Mouse (Mus musculus) kidney, adult 2 months (tissue): ENCODE measurements around the gene Specc1. TPM values are rescaled to one million over a fixed set of nuclear protein-coding genes. Genes with fewer than 3 reads are reported as not detected.
A peak's percentile ranks its signal among the peaks of the same experiment; 100 is the strongest.

Source experiments
- DNase-seq: peaks from one replicate; pipeline ENCODE4 v3.0.0; 2021
- H3K27ac ChIP-seq: fragments of 200-500 bp; 2 replicates; pipeline ENCODE4 v1.5.1; 2012; ENCODE audit warnings: low read depth, low read length, control low read depth, inconsistent platforms; ENCODE audit not compliant: insufficient read depth
- H3K27me3 ChIP-seq: fragments of 200-500 bp; replicated peaks from 2 replicates; pipeline ENCODE4 v1.6.1; 2012; ENCODE audit warnings: mild to moderate bottlenecking, moderate library complexity, low read length, inconsistent platforms; ENCODE audit not compliant: control insufficient read depth, insufficient read depth
- H3K36me3 ChIP-seq: fragments of 200-500 bp; 2 replicates; pipeline ENCODE4 v1.6.1; 2012; ENCODE audit warnings: mild to moderate bottlenecking, moderate library complexity, low read length, inconsistent platforms; ENCODE audit not compliant: control insufficient read depth, insufficient read depth
- H3K4me1 ChIP-seq: fragments of 200-500 bp; 2 replicates; pipeline ENCODE4 v1.6.1; 2011; ENCODE audit warnings: low read length; ENCODE audit not compliant: control insufficient read depth, insufficient read depth
- H3K4me3 ChIP-seq: fragments of 200-500 bp; 2 replicates; pipeline ENCODE4 v1.5.1; 2011; ENCODE audit warnings: mild to moderate bottlenecking, low read depth, low read length, control low read depth; ENCODE audit not compliant: insufficient read depth
- CTCF ChIP-seq: fragments of 200-500 bp; conservative IDR thresholded peaks from 2 replicates; pipeline ENCODE4 v1.5.1; 2011; ENCODE audit warnings: low read depth, mild to moderate bottlenecking, control low read depth, low read length, moderate library complexity, mixed read lengths; ENCODE audit not compliant: insufficient read depth, insufficient read length
- POLR2A ChIP-seq: fragments of 200-500 bp; IDR thresholded peaks from one replicate; pipeline ENCODE4 v1.6.1; 2011; ENCODE audit warnings: low read depth, low read length, control low read depth
- WGBS: fragments of 180-500 bp; shearing (Covaris S2); methylation state at CpG from one replicate; pipeline ENCODE4 v1.1.7; 2018; 5-methylcytosine and 5-hydroxymethylcytosine counted together
- polyA plus RNA-seq: library from polyadenylated mRNA; depleted of rRNA; stranded (reverse); fragments of >200 nt; gene quantifications from 2 replicates; pipeline ENCODE4 v1.2.3, GENCODE M21; 2012

Specc1 gene
- polyA plus RNA-seq, 1 experiment: 9.2 TPM

DNA sequence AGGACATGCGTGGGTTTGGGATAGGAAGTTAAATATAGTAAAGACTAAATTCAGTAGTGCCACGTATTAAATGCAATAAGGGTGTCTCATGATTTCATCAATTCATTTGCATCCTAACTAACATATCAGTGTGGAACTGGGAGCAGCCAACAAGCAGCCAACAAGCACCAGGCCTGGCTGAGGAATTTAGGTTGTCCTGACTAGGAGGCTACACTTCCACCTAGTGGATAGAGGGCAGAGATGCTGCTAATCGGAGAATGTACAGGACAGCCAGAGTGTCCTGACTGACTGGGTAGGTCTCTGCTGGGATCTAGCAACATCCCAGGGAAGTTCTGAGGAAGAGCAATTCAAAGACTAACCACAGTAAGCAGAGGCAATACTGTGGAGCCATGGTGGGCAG, 88.1 kb downstream of the Specc1 start:
- H3K36me3 ChIP-seq: no peaks in the 10 kb centered on the region
- no peaks in the 10 kb centered on the region for H3K4me1 ChIP-seq
- DNase-seq: peak; percentile 45
- TF ChIP-seq POLR2A: no peak
- peak; percentile 61 for TF ChIP-seq CTCF
- no peak overlapping the region for H3K27ac ChIP-seq
- WGBS: 48% methylated on average over 3 of the region's 3 CpGs
- H3K4me3 ChIP-seq: no peak overlapping the region
- H3K27me3 ChIP-seq: no peaks in the 10 kb centered on the region

DNA sequence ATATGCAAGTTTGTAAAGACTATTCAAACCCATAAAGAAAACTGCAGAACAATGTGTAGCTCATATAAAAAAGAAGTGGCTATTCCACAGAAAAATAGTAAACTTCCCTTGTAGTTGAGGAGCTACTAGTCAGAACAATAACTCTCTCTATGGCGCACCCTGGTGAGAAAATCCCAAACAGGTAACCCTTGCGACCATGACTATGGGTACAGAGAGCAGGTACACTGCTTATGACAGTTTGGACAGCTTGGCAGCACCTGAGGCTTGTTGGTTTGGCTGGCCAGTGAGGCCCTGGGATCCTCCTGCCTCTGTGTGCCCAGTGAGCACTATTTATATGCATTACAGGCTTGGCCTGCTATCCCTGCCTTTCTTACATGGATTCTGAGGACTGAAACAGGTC, 89.4 kb downstream of the Specc1 start:
- H3K27ac ChIP-seq: no peak overlapping the region
- WGBS: 62% methylated on average over 2 of the region's 2 CpGs

GRCm38 (mm10) chr11:62047817-62048640, 91.5 kb downstream of the Specc1 start:
- WGBS: 41% methylated on average over 9 of the region's 9 CpGs
- H3K27ac ChIP-seq: no peak overlapping the region
- DNase-seq: peak; percentile 82
- no peaks in the 10 kb centered on the region for H3K36me3 ChIP-seq
- H3K4me1 ChIP-seq: peaks cover 11% of the 10 kb centered on the region
- H3K4me3 ChIP-seq: no peak overlapping the region
- no peaks in the 10 kb centered on the region for H3K27me3 ChIP-seq
- peak; percentile 91 for TF ChIP-seq CTCF
- no peak for TF ChIP-seq POLR2A

More for the DNA sequence above, 89.4 kb downstream of the Specc1 start:
- DNase-seq: no peak
- Histone ChIP-seq H3K4me1 (peaks cover 11% of the 10 kb centered on the region), H3K4me3 (no peak overlapping the region), H3K36me3 (no peaks in the 10 kb centered on the region), H3K27me3 (no peaks in the 10 kb centered on the region)
- TF ChIP-seq POLR2A (no peak), CTCF (no peak)

DNA sequence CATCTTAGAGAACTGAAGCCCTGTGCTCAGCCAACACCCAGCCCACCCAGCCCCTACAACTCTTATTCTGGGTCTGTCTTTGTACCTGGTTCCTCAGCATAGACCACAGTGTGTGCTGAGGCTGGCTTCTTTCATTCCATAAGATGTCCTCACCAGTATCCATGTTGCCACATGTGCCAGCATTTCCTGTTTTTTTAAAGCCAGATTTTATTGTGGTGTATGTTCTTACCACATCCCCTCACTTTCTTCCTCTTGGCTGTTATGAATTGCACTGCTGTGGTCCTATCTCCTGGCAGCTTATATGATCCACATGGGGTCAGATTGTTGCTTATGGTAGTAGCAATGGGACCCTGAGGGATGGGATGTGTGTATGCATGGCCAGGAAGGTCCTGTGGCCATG, 92.6 kb downstream of the Specc1 start:
- Histone ChIP-seq H3K4me3 (no peak overlapping the region), H3K36me3 (no peaks in the 10 kb centered on the region), H3K27me3 (no peaks in the 10 kb centered on the region), H3K4me1 (peaks cover 11% of the 10 kb centered on the region), H3K27ac (no peak overlapping the region)
- DNase-seq: no peak
- TF ChIP-seq POLR2A: no peak
- TF ChIP-seq CTCF: no peak

DNA sequence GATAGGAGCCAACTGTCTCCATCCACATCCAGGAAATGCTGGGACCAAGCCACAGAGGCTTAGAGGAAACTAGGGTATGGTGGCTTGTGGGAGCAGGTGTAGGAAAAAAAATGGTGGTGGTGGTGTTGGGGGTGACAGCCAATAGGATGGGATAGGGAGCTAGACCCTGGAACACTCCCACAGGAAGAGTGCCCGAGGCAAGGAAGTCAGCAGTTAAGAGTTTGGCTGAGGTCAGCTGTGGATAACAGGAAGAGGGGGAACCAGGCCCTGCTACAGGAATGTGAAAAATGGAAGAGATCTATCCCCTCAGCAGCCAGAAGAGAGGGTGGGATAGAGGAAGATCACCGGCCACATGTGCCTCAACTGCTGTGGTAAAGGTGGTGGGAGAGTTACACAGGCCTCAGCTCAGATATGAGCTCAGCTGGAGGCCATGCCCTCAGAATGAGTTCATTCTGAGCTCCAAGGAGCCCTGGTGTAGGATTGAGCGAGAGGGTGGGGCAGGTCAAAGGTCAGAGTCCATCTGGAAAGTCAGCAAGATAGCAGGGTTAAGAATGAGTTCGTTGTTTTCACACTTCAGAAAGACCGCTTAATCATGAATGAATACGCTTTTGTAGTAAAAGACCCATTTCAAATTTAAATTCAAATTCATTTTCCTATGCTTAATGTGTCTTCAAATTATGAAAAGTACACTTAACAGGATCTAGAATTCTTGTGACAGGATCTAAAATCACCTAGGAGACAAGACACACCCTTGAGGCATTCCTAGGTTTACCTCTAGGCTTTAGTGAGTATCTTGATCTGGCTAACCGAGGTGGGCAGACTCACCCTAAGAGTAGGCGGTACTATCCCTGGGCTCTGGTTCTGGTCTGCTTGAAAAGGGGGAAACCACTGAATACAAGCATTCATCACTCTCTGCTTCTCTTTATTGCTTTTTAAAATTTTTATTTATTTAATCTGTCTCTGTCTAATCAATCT, 94.1 kb downstream of the Specc1 start:
- TF ChIP-seq CTCF (no peak), POLR2A (no peak)
- Histone ChIP-seq H3K36me3 (no peaks in the 10 kb centered on the region), H3K4me3 (no peak overlapping the region), H3K27ac (no peak overlapping the region), H3K27me3 (no peaks in the 10 kb centered on the region), H3K4me1 (peaks cover 11% of the 10 kb centered on the region)
- 56% methylated on average over 8 of the region's 8 CpGs for WGBS
- DNase-seq: peak; percentile 82

DNA sequence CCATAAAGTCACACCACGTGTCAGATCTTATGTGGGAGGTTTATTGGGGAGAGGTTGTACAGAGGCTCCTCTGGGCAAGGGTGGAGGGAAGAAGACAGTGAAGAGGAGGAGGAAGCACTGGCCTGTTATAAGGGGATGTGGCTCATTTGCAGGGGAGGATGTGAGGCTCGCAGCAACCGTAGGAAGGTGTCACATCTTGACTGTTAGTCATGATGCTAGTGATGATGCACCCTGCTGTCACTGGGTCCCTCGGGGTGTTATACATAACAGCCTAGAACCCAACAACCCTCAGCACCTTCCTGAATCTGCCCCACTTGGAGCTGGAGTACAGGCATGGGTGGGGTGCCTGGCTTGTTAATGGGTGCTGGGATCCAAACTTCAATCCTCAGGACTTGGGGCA, 94.9 kb downstream of the Specc1 start:
- no peaks in the 10 kb centered on the region for H3K27me3 ChIP-seq
- no peak for DNase-seq
- H3K4me1 ChIP-seq: peaks cover 11% of the 10 kb centered on the region
- 87% methylated on average over 4 of the region's 4 CpGs for WGBS
- no peak overlapping the region for H3K4me3 ChIP-seq
- no peaks in the 10 kb centered on the region for H3K36me3 ChIP-seq
- TF ChIP-seq CTCF (no peak), POLR2A (no peak)
- H3K27ac ChIP-seq: no peak overlapping the region

- H3K27ac ChIP-seq: no peak overlapping the region
These were observed 97.4 kb downstream of the Specc1 start for GRCm38 (mm10) chr11:62053928-62054327.

More at GRCm38 (mm10) chr11:62053928-62054327, 97.4 kb downstream of the Specc1 start:
- Histone ChIP-seq H3K4me3 (no peak overlapping the region), H3K4me1 (peaks cover 11% of the 10 kb centered on the region), H3K27me3 (no peaks in the 10 kb centered on the region), H3K36me3 (no peaks in the 10 kb centered on the region)
- DNase-seq: no peak
- 86% methylated on average over 9 of the region's 9 CpGs for WGBS
- TF ChIP-seq CTCF (no peak), POLR2A (no peak)
